Mouse (Mus musculus) left cerebral cortex, postnatal 4 days (tissue): Measurements from ENCODE around the gene Ppp1cc. TPM values are rescaled to one million over a fixed set of nuclear protein-coding genes. Genes with fewer than 3 reads are reported as not detected.

Experiments used
- DNase-seq: peaks from one replicate; pipeline ENCODE4 v3.0.0-alpha.2; 2022
- intact Hi-C: fragments of 180-260 bp; cut with DNase I; formaldehyde crosslinking; loops from one replicate; pipeline ENCODE4 v1.15.1; 2025
- total RNA-seq, 2 experiments: library from RNA; stranded (reverse); gene quantifications; 2 replicates each; pipeline ENCODE4 v1.2.3; 2021

Ppp1cc gene
- total RNA-seq: 100 to 1,000 TPM; 212 to 227 TPM

DNA sequence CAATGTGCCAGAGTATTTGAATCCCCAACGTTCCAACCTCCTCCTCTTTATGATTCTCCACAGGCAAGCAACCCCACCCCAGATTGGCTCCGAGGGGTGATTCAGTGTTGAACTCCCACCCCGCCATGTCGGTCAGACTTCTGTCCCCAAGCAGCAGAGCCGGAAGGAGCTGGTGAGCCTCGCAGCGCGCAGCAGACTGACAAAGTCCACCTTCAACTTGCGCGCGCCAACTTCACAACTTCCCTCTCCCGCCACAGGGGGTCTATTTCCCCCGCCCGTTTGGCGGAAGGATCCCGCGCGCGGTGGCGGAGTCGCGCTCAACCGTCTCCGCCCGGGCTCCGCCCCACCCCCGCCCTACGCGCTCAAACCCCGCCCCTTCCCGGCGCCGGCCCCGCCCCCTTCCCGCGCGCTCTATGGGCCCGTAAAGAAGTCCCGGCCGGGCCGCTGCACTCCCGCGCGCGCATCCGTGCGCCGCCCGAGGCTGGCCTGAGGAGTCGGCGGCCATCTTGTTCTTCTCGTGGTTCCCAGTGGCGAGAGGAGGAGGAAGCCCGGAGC is at the start of gene Ppp1cc:
TSS of gene Ppp1cc (plus strand) at position 452 of the 555 bp plus-strand sequence.
- DNase-seq: peak; percentile 97
- intact Hi-C loops: no loop called here

DNA sequence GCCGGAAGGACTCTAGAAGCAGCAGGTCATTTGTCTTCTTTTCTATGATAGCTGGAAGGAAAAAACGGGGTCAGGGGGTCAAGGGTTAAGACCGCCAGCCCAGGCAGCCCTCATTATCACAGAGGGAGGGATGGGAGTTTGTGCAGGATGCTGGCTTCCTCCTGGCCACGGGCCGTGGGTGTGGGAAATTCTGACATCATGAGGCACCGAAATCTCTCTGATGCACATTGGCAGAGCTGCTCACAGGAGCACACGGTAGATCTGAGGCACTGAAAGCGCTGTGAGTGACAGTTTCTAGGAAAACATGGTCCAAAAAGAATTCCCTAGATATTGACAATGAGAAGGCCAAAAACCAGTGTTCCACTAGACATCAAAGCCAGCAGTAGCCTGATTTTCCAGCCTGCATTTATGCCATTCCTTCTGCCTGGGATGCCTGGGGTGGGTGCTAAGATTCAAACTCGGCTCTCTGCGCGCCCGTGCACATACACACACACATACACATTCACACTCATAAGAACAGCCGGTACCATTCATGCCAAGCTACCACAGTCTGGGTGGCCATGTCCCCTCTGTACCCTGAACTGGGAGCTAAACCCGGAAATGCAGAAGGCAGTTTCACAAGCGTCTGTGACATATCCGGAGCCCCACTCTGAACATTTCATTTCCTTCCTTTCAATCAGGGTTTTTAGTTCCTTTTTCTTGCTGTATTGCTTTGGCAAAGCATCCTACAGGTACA is 48.6 kb upstream of the Ppp1cc start:
- DNase-seq: no peak
- intact Hi-C loops: no loop called here

GRCm38 (mm10) chr5:122110625-122111024 is 47.5 kb upstream of the Ppp1cc start:
- intact Hi-C loops: no loop called here
- DNase-seq: no peak

- no peak for DNase-seq
These were observed 46.8 kb upstream of the Ppp1cc start for GRCm38 (mm10) chr5:122111091-122111932.

GRCm38 (mm10) chr5:122111933-122112248 is 46.2 kb upstream of the Ppp1cc start:
- intact Hi-C loops: no loop called here
- DNase-seq: no peak

More at GRCm38 (mm10) chr5:122111091-122111932, 46.8 kb upstream of the Ppp1cc start:
- intact Hi-C loops: no loop called here

- intact Hi-C loops: no loop called here
- no peak for DNase-seq
These were observed 44.6 kb upstream of the Ppp1cc start for GRCm38 (mm10) chr5:122113450-122113849.

- intact Hi-C loops: no loop called here
- DNase-seq: peak; percentile 41
These were observed 43.9 kb upstream of the Ppp1cc start for GRCm38 (mm10) chr5:122114176-122114575.

DNA sequence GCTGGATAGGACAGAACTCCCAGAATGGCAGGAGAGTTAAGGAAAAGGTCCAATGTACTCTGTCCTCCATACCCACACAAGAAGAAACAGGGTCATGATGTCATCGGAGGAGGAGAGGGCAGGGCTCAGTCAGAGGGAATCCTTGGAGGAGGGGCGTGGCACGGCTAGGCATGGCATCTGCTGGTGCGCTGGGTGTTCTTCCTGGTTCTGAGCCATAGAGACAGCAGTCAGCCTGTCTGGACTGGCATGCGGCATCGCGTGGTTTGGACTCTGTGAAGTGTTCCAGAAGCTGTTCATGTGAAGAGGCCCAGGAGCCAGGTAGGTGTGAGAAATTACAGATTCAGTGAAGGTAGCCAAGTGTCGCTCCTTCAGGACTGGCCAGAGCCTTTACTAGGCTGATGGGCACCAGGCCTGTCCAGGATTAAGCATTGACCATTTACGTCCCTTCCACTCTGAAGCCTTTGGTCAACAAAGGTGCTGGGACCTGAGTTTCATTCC is 42.8 kb upstream of the Ppp1cc start:
- intact Hi-C loops: no loop called here
- no peak for DNase-seq

DNA sequence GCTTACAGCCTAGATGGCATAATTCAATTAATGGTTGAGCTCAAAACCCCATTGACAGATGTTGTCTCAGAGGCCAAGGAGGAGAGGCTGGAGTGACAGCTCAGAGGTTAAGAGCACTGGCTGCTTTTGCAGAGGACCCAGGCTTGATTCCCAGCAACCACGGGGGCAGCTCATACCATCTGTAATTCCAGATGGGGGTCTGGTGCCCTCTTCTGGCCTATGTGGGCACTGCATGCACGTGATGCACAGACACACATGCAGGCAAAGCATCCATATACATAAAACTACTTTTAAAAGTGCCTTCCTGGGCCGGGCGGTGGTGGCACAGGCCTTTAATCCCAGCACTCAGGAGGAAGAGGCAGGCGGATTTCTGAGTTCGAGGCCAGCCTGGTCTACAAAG is 41.8 kb upstream of the Ppp1cc start:
- intact Hi-C loops: no loop called here
- DNase-seq: no peak

DNA sequence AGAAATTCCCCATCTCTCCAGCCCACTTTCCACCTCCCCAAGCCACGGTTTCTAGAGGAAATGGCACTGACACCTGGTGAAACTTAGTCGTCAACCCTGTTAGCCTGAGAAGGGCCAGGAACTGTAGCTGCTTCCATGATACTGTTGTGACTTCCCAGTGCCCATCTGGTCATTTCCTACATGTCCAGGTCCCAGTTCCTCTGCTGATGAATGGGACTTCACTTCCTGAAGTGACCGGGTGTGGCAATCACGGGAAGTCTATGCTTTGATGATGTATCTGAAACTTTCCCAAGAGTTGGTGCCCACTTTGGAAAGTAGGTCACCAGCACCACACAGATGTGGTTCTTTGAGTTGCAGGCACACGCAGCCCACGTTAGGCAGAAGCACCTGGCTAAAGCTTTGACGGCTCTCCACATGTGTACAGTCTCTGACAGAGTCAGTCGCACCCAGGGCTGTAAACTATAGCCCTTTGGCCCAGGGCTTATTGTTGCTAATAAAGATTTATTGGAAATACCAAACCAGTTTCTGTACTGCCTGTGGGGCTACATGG is 32.8 kb upstream of the Ppp1cc start:
- DNase-seq: no peak
- intact Hi-C loops: no loop called here

DNA sequence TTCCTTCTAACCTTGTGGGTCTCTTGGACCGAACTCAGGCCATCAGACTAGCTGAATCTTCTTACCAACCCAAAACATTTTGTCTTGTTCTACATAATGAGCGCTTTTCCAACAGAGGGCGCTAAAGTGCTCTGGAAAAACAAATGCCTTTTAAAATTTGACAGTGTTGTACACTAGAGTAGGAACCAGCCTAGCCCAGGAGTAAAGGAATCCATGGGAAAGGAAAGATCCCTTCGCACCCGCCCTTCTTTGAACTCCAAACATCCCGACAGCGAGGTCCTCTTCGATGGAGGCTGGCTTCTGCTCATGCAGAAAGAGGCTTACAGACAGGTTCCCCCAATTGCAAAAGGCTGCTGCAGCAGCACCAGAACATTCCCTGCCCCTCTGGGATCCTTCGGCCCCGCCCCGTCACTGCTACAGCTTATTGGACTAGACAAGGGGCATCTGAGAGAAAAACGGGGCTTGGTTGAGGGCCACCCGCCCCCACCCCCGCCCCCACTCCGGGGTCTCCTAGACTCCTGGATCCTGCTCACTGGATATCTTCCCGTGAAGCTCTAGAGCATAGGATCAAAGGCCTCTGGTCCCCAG is 28.9 kb upstream of the Ppp1cc start:
- intact Hi-C loops: no loop called here
- peak; percentile 74 for DNase-seq

DNA sequence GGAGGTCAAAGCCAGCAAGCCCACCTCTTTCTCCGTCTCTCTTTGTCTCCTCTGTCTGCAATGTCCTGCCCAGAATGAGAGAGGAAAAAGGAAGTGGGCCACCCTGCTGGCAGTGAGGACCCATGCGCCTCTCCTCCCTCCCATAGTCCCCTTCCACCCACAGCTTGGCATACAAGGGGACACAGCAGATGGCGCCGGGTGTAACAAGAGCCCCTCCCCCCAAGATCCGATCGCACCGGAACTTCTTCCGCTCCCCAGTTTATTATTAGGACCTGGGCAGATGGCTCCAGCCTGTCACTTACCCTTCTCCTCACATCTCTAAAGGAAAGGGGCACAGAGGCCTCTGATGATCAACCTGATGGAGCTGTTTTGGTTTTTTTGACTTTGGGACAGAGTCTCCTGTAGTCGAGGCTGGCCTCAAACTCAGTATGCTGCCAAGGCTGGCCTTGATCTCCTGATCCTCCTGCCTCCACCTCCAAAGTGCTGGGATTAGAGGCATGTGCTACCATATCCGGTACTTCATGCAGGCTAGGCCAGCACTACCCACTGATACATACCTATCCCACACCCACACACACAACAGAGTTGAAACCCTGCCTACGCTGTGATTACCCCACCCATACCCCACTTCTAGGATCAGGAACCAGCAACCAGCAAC is 27.6 kb upstream of the Ppp1cc start:
- peak; percentile 52 for DNase-seq
- intact Hi-C loops: loop anchor here (5.0 kb wide), 1 partner anchor 212 kb away; no protein-coding TSS in a partner anchor

GRCm38 (mm10) chr5:122131076-122132051 is 26.7 kb upstream of the Ppp1cc start:
- peak; percentile 84 for DNase-seq
- intact Hi-C loops: loop anchor here (5.0 kb wide), 1 partner anchor 211 kb away; no protein-coding TSS in a partner anchor

- intact Hi-C loops: loop anchor here (5.0 kb wide), 1 partner anchor 210 kb away; no protein-coding TSS in a partner anchor
- no peak for DNase-seq
These were observed 25.7 kb upstream of the Ppp1cc start for GRCm38 (mm10) chr5:122132167-122133049.

DNA sequence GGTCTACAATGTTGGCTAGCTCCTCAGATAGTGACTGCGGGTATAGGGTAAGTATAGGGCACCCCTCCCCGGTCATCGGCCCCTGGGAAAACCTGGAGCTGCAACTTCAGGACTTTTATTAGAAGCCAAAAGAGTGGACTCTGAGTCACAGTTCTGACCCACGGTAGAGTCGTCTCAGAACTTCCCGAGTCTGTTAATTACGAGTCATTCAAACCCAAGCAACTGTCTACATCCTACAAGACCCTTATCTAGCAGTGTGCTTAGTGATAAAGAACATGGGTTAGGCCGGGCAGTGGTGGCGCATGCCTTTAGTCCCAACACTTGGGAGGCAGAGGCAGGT is 25.1 kb upstream of the Ppp1cc start:
- intact Hi-C loops: loop anchor here (5.0 kb wide), 1 partner anchor 209 kb away; no protein-coding TSS in a partner anchor
- no peak for DNase-seq

DNA sequence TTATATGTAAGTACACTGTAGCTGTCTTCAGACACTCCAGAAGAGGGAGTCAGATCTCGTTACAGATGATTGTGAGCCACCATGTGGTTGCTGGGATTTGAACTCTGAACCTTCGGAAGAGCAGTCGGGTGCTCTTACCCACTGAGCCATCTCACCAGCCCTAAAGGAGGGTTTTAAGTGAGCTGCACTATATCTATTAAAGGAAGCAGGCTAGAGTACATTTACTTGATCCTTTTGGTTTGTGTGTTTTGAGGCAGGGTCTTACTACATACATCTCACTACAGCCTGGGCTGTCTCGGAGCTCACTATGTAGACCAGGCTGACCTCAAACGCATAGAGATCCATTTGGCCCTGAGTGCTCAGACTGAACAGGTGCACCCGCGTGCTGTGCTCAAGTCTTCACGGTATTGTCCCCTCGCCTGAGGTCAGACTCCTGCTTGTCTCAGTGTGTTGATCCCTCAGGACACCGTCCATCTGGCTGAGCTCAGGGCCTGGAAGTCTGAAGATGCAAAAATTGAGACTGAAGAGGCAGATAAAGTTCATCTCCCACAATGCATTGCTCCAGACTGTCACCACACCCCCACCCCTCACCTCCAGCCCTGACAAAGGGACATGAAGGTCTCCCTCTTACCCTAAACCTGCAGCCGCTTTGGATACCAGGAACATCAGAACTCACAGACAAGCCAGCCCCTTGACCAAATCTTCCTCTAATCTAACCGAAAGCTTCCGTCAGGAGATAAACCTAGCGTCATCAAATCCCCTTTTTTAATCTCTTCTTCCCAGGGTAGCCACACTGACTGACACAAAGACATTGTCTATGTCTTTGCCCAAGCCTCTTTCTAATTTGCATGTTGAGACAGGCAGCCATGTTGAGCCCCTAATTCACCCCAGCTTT is 23.4 kb upstream of the Ppp1cc start:
- DNase-seq: no peak
- intact Hi-C loops: loop anchor here (5.0 kb wide), 1 partner anchor 208 kb away; no protein-coding TSS in a partner anchor
